Mouse (Mus musculus): ENCODE results near the gene Igsf11. TPM values are rescaled to one million over a fixed set of nuclear protein-coding genes. Genes with fewer than 3 reads are reported as not detected.

Gene Igsf11
- total and polyA plus RNA-seq, 3 experiments, result not detected

DNA sequence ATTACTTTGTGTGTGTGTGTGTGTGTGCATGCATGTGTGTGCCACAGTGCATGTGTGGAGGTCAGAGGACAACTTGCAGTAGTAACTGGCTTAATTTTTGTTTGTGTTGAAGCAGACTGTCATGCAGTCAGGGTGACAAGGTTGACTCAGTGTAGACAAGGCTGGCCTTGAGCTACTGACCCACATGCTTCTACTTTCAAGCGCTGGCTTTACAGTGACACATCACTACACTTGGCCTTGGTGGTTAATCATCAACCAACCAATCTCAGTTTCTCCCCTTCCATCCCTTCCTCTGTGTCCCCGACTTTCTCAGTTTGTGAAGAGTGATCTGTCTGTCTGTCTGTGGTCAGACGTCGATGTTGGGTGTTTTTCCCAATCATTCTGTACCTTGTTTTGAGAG is 23.0 kb downstream of the Igsf11 start:
- Histone ChIP-seq H3K27ac (ENCODE audit: control insufficient read depth, low read depth, low read length) (no peak overlapping the region), H3K9ac (ENCODE audit: control insufficient read depth, low read depth, low read length, poor library complexity, severe bottlenecking) (no peak overlapping the region), H3K36me3 (ENCODE audit: control insufficient read depth in 1 of 2, insufficient read depth in 2 of 2, low read length in 2 of 2) (no peaks in the 10 kb centered on the region), H3K9me3 (replicated peaks; ENCODE audit: insufficient read depth, low read length) (no peaks in the 10 kb centered on the region), H3K4me1 (ENCODE audit: control insufficient read depth in 1 of 2, insufficient read depth in 2 of 2, low read length in 2 of 2) (no peaks in the 10 kb centered on the region), H3K79me2 (ENCODE audit: control insufficient read depth, insufficient read depth, low read length, poor library complexity) (no peaks in the 10 kb centered on the region), H3K27me3 (ENCODE audit: control insufficient read depth in 1 of 2, insufficient read depth in 2 of 2, low read length in 2 of 2) (no peaks in the 10 kb centered on the region), H3K4me3 (ENCODE audit: control insufficient read depth in 1 of 2, insufficient read depth in 1 of 2, low read depth in 2 of 2, low read length in 2 of 2) (no peak overlapping the region)
- DNase-seq (ENCODE audit: low read depth, low spot score), result no peak
- no peak for TF ChIP-seq POLR2AphosphoS5 (IDR thresholded peaks at IDR 0.05; ENCODE audit: borderline replicate concordance, low read depth, low read length)
- no peak for TF ChIP-seq E2F4 (IDR thresholded peaks at IDR 0.05; ENCODE audit: borderline replicate concordance, low read depth, low read length)
- TF ChIP-seq MYB (IDR thresholded peaks at IDR 0.05; ENCODE audit: low read depth, low read length), result no peak
- TF ChIP-seq GATA1 (IDR thresholded peaks at IDR 0.05; ENCODE audit: low read depth, low read length), result no peak
- no peak for TF ChIP-seq SMC3 (IDR thresholded peaks at IDR 0.05; ENCODE audit: low read depth, low read length)
- TF ChIP-seq USF1 (IDR thresholded peaks at IDR 0.05; ENCODE audit: low read depth, low read length), result no peak

- DNase-seq (ENCODE audit: low read depth, low spot score), result no peak
- H3K27ac ChIP-seq (ENCODE audit: control insufficient read depth, low read depth, low read length), result no peak overlapping the region
- H3K9me3 ChIP-seq (replicated peaks; ENCODE audit: insufficient read depth, low read length), result no peaks in the 10 kb centered on the region
- H3K27me3 ChIP-seq (ENCODE audit: control insufficient read depth in 1 of 2, insufficient read depth in 2 of 2, low read length in 2 of 2), result no peaks in the 10 kb centered on the region
- no peaks in the 10 kb centered on the region for H3K36me3 ChIP-seq (ENCODE audit: control insufficient read depth in 1 of 2, insufficient read depth in 2 of 2, low read length in 2 of 2)
- H3K79me2 ChIP-seq (ENCODE audit: control insufficient read depth, insufficient read depth, low read length, poor library complexity), result no peaks in the 10 kb centered on the region
- H3K4me1 ChIP-seq (ENCODE audit: control insufficient read depth in 1 of 2, insufficient read depth in 2 of 2, low read length in 2 of 2), result no peaks in the 10 kb centered on the region
- TF ChIP-seq ZC3H11A (IDR thresholded peaks at IDR 0.05; ENCODE audit: low read depth, low read length) (no peak), MYC (IDR thresholded peaks at IDR 0.05; ENCODE audit: low read depth, low read length) (no peak), RAD21 (IDR thresholded peaks at IDR 0.05; ENCODE audit: low read depth, low read length) (no peak), NELFE (IDR thresholded peaks at IDR 0.05; ENCODE audit: low read depth, low read length) (no peak), MAX (IDR thresholded peaks at IDR 0.05; ENCODE audit: low read length) (no peak), ETS1 (IDR thresholded peaks at IDR 0.05; ENCODE audit: low read depth, low read length) (no peak), CHD1 (IDR thresholded peaks at IDR 0.05; ENCODE audit: low read depth, low read length) (no peak), CTCF (IDR thresholded peaks at IDR 0.05 in 2 of 3, conservative IDR thresholded peaks at IDR 0.05 in 1 of 3; ENCODE audit: control insufficient read depth in 1 of 3, insufficient read depth in 1 of 3, low read depth in 2 of 3, low read length in 3 of 3, poor library complexity in 1 of 3, severe bottlenecking in 1 of 3) (no peak), MXI1 (IDR thresholded peaks at IDR 0.05; ENCODE audit: low read depth, low read length) (no peak), USF2 (IDR thresholded peaks at IDR 0.05; ENCODE audit: borderline replicate concordance in 1 of 2, insufficient read depth in 1 of 2, low read depth in 1 of 2, low read length in 2 of 2) (no peak), POLR2AphosphoS2 (IDR thresholded peaks at IDR 0.05; ENCODE audit: low read length) (no peak), TBP (IDR thresholded peaks at IDR 0.05; ENCODE audit: low read depth, low read length) (no peak), ZKSCAN1 (IDR thresholded peaks at IDR 0.05; ENCODE audit: low read depth, low read length) (no peak), ELF1 (IDR thresholded peaks at IDR 0.05; ENCODE audit: low read depth, low read length) (no peak)
- H3K4me3 ChIP-seq (ENCODE audit: control insufficient read depth in 1 of 2, insufficient read depth in 1 of 2, low read depth in 2 of 2, low read length in 2 of 2), result no peak overlapping the region
- H3K9ac ChIP-seq (ENCODE audit: control insufficient read depth, low read depth, low read length, poor library complexity, severe bottlenecking), result no peak overlapping the region
Observed at GRCm38 (mm10) chr16:38916053-38916786, 23.7 kb downstream of the Igsf11 start.
